Mouse (Mus musculus): Measurements from ENCODE around the gene Naa10.

DNA sequence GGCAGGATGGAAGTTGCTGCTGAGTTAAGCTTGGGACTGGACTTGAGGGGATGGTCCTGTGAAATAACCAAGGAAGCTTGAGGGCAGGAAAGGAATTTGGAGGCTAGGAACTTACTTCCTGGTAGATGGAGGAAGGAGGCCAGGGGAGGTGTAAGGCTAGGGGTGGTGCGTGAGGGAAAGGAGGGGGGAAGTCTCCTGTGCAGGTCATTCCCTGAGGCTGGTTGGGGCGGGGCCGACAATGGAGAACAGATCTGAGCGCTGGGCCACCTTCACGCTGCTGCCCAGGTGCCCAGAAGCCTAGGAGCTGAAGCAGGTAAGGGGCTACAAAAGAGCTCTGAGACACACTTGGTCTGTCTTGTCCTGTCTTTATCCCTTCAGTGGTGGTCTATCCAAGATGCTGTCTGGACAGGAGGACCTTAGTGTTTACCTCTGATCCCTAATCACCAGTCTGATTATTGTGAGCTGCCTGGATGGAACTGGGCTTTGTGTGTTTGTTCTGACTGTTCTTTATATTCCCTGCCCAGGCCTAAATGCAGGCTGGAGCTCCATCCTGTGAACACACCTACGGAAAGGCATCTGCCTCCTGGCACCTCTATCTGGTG, 30.1 kb downstream of the Naa10 start, which contains the start of gene Avpr2:
- no peak for TF ChIP-seq CTCF (IDR thresholded peaks at IDR 0.05; ENCODE audit: borderline replicate concordance, insufficient read depth, low read depth, low read length)
- TF ChIP-seq POLR2A (IDR thresholded peaks at IDR 0.05; ENCODE audit: borderline replicate concordance, insufficient read depth, low read length): no peak

Data from cerebellum, adult 2 months (tissue).